Mouse (Mus musculus): ENCODE measurements around the gene Olfr1280. TPM values are rescaled to one million over a fixed set of nuclear protein-coding genes. Genes with fewer than 3 reads are reported as not detected.

Olfr1280 gene
- total RNA-seq (2023; ENCODE audit: inconsistent age) = not detected in 4 replicates

DNA sequence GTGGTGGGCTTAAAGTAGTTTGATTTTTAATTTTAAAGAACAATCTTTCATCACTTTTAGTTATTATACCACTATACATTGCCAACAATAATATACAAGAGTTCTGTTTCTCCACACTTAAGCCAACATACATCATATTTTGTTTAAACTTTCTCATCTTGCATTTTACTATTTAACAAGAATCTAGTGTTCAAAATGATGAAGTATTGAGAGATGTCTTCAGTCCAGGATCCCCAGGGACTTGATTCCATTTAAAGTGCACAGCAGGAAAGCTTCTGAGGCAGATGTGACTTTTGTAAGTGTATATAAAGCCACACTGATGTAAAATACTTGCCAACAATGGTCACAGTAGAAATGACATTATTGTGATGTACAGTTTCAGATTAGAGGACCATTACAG lies at the start of gene Olfr1280:
Gene Olfr1280 (plus strand): TSS at position 301 of the 400 bp plus-strand sequence.

GRCm38 (mm10) chr2:111274006-111274405 lies 39.8 kb upstream of the Olfr1280 start, which contains the start of gene Olfr1277:
Olfr1277 (minus strand) TSS chr2:111274106.

DNA sequence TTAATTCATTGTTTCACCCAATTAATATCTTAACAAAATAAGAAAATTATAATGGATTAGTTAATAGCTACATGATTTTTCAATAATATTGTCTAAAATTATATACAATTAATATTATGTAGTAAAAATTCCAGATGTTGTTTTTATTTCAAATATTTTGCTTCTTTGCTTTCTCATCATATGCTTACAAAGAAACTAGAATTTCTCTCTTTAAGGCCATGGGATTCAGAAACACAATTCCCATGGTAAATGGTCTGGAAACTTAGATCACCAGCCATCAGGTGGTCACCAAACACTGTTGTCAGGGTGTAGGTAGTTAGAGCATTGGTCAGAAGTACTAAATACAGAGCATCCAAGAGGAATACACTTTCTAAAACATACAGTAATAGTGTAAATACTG lies 24.0 kb upstream of the Olfr1280 start, which contains the start of gene Olfr1278:
Gene Olfr1278 (plus strand): TSS at position 301 of the 400 bp plus-strand sequence.

DNA sequence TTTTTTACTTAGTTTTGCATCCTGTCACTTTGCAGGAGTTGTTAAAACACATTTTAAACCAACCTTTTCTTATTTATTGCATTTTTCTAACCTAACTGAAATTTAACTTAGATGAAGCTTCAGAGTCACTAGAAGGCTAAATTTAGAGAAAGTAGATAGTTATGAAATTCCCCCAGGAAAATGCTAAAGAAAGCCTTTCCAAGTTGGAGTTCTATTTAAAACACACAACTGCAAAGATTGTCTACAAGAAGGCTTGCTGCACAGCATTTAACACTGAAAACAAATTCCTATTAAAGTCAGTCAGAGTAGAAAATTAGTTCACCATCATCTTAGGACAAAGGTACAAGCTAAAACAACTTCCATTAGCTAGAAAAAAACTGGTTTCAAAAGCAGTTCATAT lies 13.4 kb upstream of the Olfr1280 start, which contains the start of gene Olfr1279:
Gene Olfr1279 (plus strand): TSS at position 262 of the 400 bp plus-strand sequence.

DNA sequence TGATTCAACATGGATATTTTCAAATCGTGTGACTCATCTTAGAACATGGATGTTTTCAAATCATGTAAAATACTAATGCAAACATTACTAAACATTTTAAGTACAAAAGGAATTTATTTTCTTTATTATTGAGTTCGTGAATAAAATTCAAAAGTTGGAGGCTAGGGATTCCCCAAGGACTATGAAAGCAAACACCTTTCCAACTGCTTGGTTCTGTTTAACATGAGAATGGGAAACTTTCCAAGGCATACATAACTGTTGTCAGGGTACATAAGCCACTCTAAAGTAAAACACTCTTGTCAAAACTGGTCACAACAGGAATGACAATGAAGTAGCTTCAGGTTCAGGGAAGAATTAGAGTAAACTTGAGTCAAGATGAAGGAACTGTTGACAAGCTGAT lies 12.4 kb downstream of the Olfr1280 start, which contains the start of gene Olfr1281:
Gene Olfr1281 (plus strand): TSS at position 301 of the 400 bp plus-strand sequence.

GRCm38 (mm10) chr2:111335976-111336375 lies 22.2 kb downstream of the Olfr1280 start, which contains the start of gene Olfr1282:
Olfr1282 (minus strand) TSS chr2:111336076.

GRCm38 (mm10) chr2:111366490-111366889 lies 52.7 kb downstream of the Olfr1280 start, which contains the start of gene Olfr1283:
Olfr1283 (plus strand) TSS chr2:111366790.

GRCm38 (mm10) chr2:111375222-111375621 lies 61.4 kb downstream of the Olfr1280 start, which contains the start of gene Olfr1284:
Olfr1284 (plus strand) TSS chr2:111375522.

Other genes with a start within 250 kb of the Olfr1280 start
- not detected in 4 replicates for gene Gm13941, start 208.0 kb upstream of the Olfr1280 start, total RNA-seq (2023; ENCODE audit: inconsistent age)
- gene Gm15130, start 161.1 kb upstream of the Olfr1280 start, total RNA-seq (2023; ENCODE audit: inconsistent age) = not detected in 4 replicates
- gene 4930430A15Rik, start 84.4 kb upstream of the Olfr1280 start, total RNA-seq (2023; ENCODE audit: inconsistent age) = not detected in 4 replicates
- gene Olfr1275, start 78.7 kb upstream of the Olfr1280 start, total RNA-seq (2023; ENCODE audit: inconsistent age) = not detected in 4 replicates
- not detected in 4 replicates for gene Olfr1276, start 59.5 kb upstream of the Olfr1280 start, total RNA-seq (2023; ENCODE audit: inconsistent age)
- not detected in 4 replicates for gene Olfr1277, start 39.9 kb upstream of the Olfr1280 start, total RNA-seq (2023; ENCODE audit: inconsistent age)
- gene Olfr1278, start 23.9 kb upstream of the Olfr1280 start, total RNA-seq (2023; ENCODE audit: inconsistent age) = not detected in 4 replicates
- not detected in 4 replicates for gene Olfr1279, start 13.4 kb upstream of the Olfr1280 start, total RNA-seq (2023; ENCODE audit: inconsistent age)
- gene Olfr1281, start 12.5 kb downstream of the Olfr1280 start, total RNA-seq (2023; ENCODE audit: inconsistent age) = not detected in 4 replicates
- gene Olfr1282, start 22.1 kb downstream of the Olfr1280 start, total RNA-seq (2023; ENCODE audit: inconsistent age) = not detected in 4 replicates
- gene Olfr1283, start 52.8 kb downstream of the Olfr1280 start, total RNA-seq (2023; ENCODE audit: inconsistent age) = not detected in 4 replicates
- gene Olfr1284, start 61.5 kb downstream of the Olfr1280 start, total RNA-seq (2023; ENCODE audit: inconsistent age) = not detected in 4 replicates
- not detected in 4 replicates for gene Olfr1286, start 109.1 kb downstream of the Olfr1280 start, total RNA-seq (2023; ENCODE audit: inconsistent age)
- not detected in 4 replicates for gene Olfr1287, start 135.1 kb downstream of the Olfr1280 start, total RNA-seq (2023; ENCODE audit: inconsistent age)
- not detected in 4 replicates for gene Olfr1288, start 160.1 kb downstream of the Olfr1280 start, total RNA-seq (2023; ENCODE audit: inconsistent age)
- not detected in 4 replicates for gene Olfr1289, start 166.8 kb downstream of the Olfr1280 start, total RNA-seq (2023; ENCODE audit: inconsistent age)
- gene Olfr1290, start 179.8 kb downstream of the Olfr1280 start, total RNA-seq (2023; ENCODE audit: inconsistent age) = not detected in 4 replicates
- not detected in 4 replicates for gene Olfr1291-ps1, start 183.2 kb downstream of the Olfr1280 start, total RNA-seq (2023; ENCODE audit: inconsistent age)
- gene Olfr1293-ps, start 211.2 kb downstream of the Olfr1280 start, total RNA-seq (2023; ENCODE audit: inconsistent age) = not detected in 4 replicates
- not detected in 4 replicates for gene Olfr1294, start 226.3 kb downstream of the Olfr1280 start, total RNA-seq (2023; ENCODE audit: inconsistent age)